Mouse (Mus musculus) ES-Bruce4 (cell line): ENCODE measurements at regions not wholly inside any gene's neighbourhood (a gene's known extent, or its start where the extent isn't known, plus 50 kb on each side); places are given as distances from the start of the nearest gene placed in this dataset.

Source experiments
- H3K27ac ChIP-seq: 2 replicates; pipeline ENCODE4 v1.5.1; 2012; ENCODE audit warnings: low read length, inconsistent platforms; ENCODE audit not compliant: insufficient read depth
- H3K27me3 ChIP-seq: 2 replicates; pipeline ENCODE4 v1.6.1; 2012; ENCODE audit warnings: mild to moderate bottlenecking, low read length, inconsistent platforms; ENCODE audit not compliant: control insufficient read depth, poor library complexity, insufficient read depth, severe bottlenecking
- H3K36me3 ChIP-seq: 2 replicates; pipeline ENCODE4 v1.6.1; 2012; ENCODE audit warnings: inconsistent platforms, mild to moderate bottlenecking, low read length, moderate library complexity; ENCODE audit not compliant: control insufficient read depth, poor library complexity, insufficient read depth, severe bottlenecking
- H3K4me1 ChIP-seq: one replicate; pipeline ENCODE4 v1.8.1; 2011; ENCODE audit warnings: low read length; ENCODE audit not compliant: control insufficient read depth, insufficient read depth
- H3K4me3 ChIP-seq: 2 replicates; pipeline ENCODE4 v1.5.1; 2011; ENCODE audit warnings: low read depth, mild to moderate bottlenecking, low read length
- H3K9ac ChIP-seq: 2 replicates; pipeline ENCODE4 v1.6.1; 2012; ENCODE audit warnings: low read depth, mild to moderate bottlenecking, inconsistent platforms; ENCODE audit not compliant: poor library complexity, severe bottlenecking
- H3K9me3 ChIP-seq: replicated peaks from 2 replicates; pipeline ENCODE4 v1.6.1; 2012; ENCODE audit warnings: mild to moderate bottlenecking, low read length, inconsistent platforms; ENCODE audit not compliant: control insufficient read depth, poor library complexity, insufficient read depth, severe bottlenecking
- CTCF ChIP-seq: IDR thresholded peaks from one replicate; pipeline ENCODE4 v1.8.1; 2011; ENCODE audit warnings: low read depth, low read length
- EP300 ChIP-seq: IDR thresholded peaks from 2 replicates; pipeline ENCODE4 v1.6.1; 2011; ENCODE audit warnings: low read depth, low read length; ENCODE audit not compliant: insufficient read depth
- POLR2A ChIP-seq: IDR thresholded peaks from one replicate; pipeline ENCODE4 v1.8.1; 2011; ENCODE audit warnings: low read length; ENCODE audit not compliant: insufficient read depth

DNA sequence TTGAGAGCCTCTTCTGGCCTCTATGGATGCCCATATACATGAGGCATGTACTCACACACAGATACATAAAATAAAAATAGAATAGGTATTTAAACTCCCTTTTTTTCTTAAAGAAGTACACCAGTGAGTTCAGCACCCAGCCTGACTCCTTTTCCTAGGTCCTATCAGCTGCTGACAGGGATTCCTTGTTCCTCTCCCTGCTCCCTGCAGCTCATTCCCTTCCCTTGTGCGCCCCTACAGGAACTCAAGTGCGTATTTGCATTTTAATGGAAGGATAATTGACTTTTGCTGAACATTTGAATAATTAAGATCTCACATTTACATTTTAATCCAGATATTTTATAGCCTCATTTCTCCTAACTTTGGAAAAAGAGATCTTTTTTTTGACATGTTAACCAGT lies 589.7 kb upstream of the Fbxo33 start:
- Histone ChIP-seq H3K27me3 (no peaks in the 10 kb centered on the region), H3K9me3 (0 out of 2 replicates have a peak, but pooled peaks cover 2% of the 10 kb centered on the region), H3K36me3 (no peaks in the 10 kb centered on the region), H3K4me1 (no peaks in the 10 kb centered on the region), H3K9ac (no peak overlapping the region), H3K4me3 (no peak overlapping the region), H3K27ac (no peak overlapping the region)
- TF ChIP-seq EP300: no peak

- Histone ChIP-seq H3K36me3 (no peaks in the 10 kb centered on the region), H3K9ac (no peak overlapping the region), H3K4me1 (no peaks in the 10 kb centered on the region), H3K27ac (no peak overlapping the region), H3K9me3 (no peaks in the 10 kb centered on the region), H3K27me3 (no peaks in the 10 kb centered on the region), H3K4me3 (no peak overlapping the region)
- TF ChIP-seq POLR2A (no peak), EP300 (no peak), CTCF (no peak)
These were observed 578.5 kb upstream of the Fbxo33 start for GRCm38 (mm10) chr12:59798051-59798450.

- Histone ChIP-seq H3K27ac (no peak overlapping the region), H3K4me1 (no peaks in the 10 kb centered on the region), H3K27me3 (no peaks in the 10 kb centered on the region), H3K9ac (no peak overlapping the region), H3K4me3 (no peak overlapping the region), H3K36me3 (no peaks in the 10 kb centered on the region), H3K9me3 (no peaks in the 10 kb centered on the region)
- TF ChIP-seq POLR2A (no peak), EP300 (no peak), CTCF (peak; percentile 34)
These were observed 571.9 kb upstream of the Fbxo33 start for GRCm38 (mm10) chr12:59791473-59791872.

GRCm38 (mm10) chr12:59786831-59787230 lies 567.3 kb upstream of the Fbxo33 start:
- TF ChIP-seq CTCF (no peak), POLR2A (no peak), EP300 (no peak)
- Histone ChIP-seq H3K27ac (no peak overlapping the region), H3K4me3 (no peak overlapping the region), H3K9me3 (no peaks in the 10 kb centered on the region), H3K27me3 (no peaks in the 10 kb centered on the region), H3K9ac (no peak overlapping the region), H3K4me1 (no peaks in the 10 kb centered on the region), H3K36me3 (no peaks in the 10 kb centered on the region)

DNA sequence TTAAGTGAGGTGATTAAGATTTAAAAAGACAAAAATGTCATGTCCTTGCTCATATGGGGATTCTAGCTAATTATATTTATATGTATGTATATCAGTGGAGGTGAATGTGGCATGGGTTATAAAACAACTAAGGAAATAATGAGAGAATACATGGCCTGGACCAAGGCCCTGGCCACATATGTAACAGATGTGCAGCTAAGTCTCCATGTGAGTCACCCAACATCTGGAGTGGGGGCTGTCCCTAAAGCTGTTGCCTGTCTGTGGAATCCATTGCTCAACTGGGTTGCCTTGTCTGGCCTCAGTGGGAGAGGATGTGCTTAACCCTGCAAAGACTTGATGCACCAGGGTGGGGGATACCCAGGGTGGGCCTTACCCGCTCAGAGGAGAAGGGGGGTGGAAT lies 551.5 kb upstream of the Fbxo33 start:
- no peak overlapping the region for H3K27ac ChIP-seq
- no peaks in the 10 kb centered on the region for H3K27me3 ChIP-seq
- no peak overlapping the region for H3K9ac ChIP-seq
- H3K36me3 ChIP-seq: no peaks in the 10 kb centered on the region
- no peak for TF ChIP-seq POLR2A
- H3K9me3 ChIP-seq: no peaks in the 10 kb centered on the region
- no peak overlapping the region for H3K4me3 ChIP-seq
- H3K4me1 ChIP-seq: no peaks in the 10 kb centered on the region

- Histone ChIP-seq H3K36me3 (no peaks in the 10 kb centered on the region), H3K4me1 (no peaks in the 10 kb centered on the region), H3K27me3 (no peaks in the 10 kb centered on the region), H3K4me3 (no peak overlapping the region), H3K9ac (no peak overlapping the region), H3K27ac (no peak overlapping the region), H3K9me3 (no peaks in the 10 kb centered on the region)
- TF ChIP-seq EP300 (no peak), CTCF (no peak), POLR2A (no peak)
These were observed 542.7 kb upstream of the Fbxo33 start for GRCm38 (mm10) chr12:59762260-59762659.

DNA sequence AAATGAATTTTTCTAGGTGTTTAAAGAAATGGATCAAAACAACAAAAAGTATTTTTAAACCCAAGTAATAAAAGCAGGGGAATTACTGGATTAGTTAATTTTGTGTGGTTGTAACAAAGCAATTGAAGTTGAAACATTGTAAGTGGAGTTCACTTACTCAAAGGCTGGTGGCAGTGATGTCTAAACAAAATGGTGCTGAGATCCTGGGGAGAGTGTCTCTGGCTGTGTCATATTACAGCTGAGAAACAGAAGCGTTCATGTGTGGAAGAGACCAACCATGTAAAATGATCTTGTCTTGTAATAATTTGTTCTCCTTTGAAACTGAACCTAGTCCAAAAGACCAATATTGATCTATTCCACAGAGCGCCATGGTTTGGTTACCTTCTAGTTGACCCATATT lies 525.2 kb upstream of the Fbxo33 start:
- TF ChIP-seq EP300 (no peak), CTCF (no peak), POLR2A (no peak)
- H3K27ac ChIP-seq: no peak overlapping the region
- H3K4me1 ChIP-seq: no peaks in the 10 kb centered on the region
- no peaks in the 10 kb centered on the region for H3K9me3 ChIP-seq
- no peaks in the 10 kb centered on the region for H3K27me3 ChIP-seq
- no peaks in the 10 kb centered on the region for H3K36me3 ChIP-seq
- no peak overlapping the region for H3K9ac ChIP-seq
- no peak overlapping the region for H3K4me3 ChIP-seq
